Comparison of ENCODE assay signal across 9 mouse cellular contexts in genomic region chr4:95897236-95897874, GRCm38 (mm10).
DNase-seq lines count a peak whose midpoint lies in the region; ATAC-seq and TF ChIP-seq lines count a peak whose summit lies in the region.
"Had no signal": no experiment of that assay in that cellular context is flagged by ENCODE, and none has a peak within 500 bp of the region (broad histone marks: within the 10 kb centered on the region; RNA-seq: fewer than 3 reads in every experiment).

No protein-coding gene starts in this region.

- DNase-seq in 3T3-L1 (ENCODE audit: low read depth, low spot score) = peak; percentile 16
- peak; percentile 31 for DNase-seq in hindbrain, postnatal 0 days (ENCODE audit: low spot score)
- DNase-seq in lung, postnatal 10 days = peak; percentile 70
- no peak for DNase-seq in thymus, postnatal 0 days (ENCODE audit: low spot score)
- no peak for DNase-seq in cerebellum, adult 9-11 months
- DNase-seq: liver had no signal

- H3K4me2 ChIP-seq in forebrain, embryonic 13.5 days = no peak overlapping the region
- H3K4me2 ChIP-seq in forebrain, embryonic 12.5 days = no peak overlapping the region
- no peak overlapping the region for H3K4me2 ChIP-seq in hindbrain, postnatal 0 days (ENCODE audit: low read depth, low read length)

- H3K4me1 ChIP-seq in forebrain, embryonic 13.5 days = peaks cover 12% of the 10 kb centered on the region
- H3K4me1 ChIP-seq in forebrain, embryonic 12.5 days = peaks cover 3% of the 10 kb centered on the region; the same call in 1 of the 2 replicates
- H3K4me1 ChIP-seq in hindbrain, postnatal 0 days (ENCODE audit: insufficient read depth, low read length) = 0 out of 2 replicates have a peak, but pooled peaks cover 3% of the 10 kb centered on the region

- ATAC-seq in forebrain, embryonic 13.5 days = peak; percentile 75
- ATAC-seq in forebrain, embryonic 12.5 days (ENCODE audit: low FRiP score) = no peak
- no peak; the same call in 1 of the 2 replicates for ATAC-seq in hindbrain, postnatal 0 days
- ATAC-seq in activated CD4-positive, CD25-positive, alpha-beta regulatory T cell, adult 4 months = no peak

- H3K9ac ChIP-seq in forebrain, embryonic 13.5 days = no peak overlapping the region
- no peak overlapping the region for H3K9ac ChIP-seq in forebrain, embryonic 12.5 days
- H3K9ac ChIP-seq in hindbrain, postnatal 0 days (replicated peaks; ENCODE audit: low read length) = no peak overlapping the region

- 67% methylated on average over 7 of the region's 7 CpGs for WGBS in forebrain, embryonic 13.5 days
- 66% methylated on average over 7 of the region's 7 CpGs for WGBS in forebrain, embryonic 12.5 days
- WGBS in hindbrain, postnatal 0 days = 57% methylated on average over 7 of the region's 7 CpGs

- no peaks in the 10 kb centered on the region for H3K36me3 ChIP-seq in forebrain, embryonic 13.5 days (ENCODE audit: poor library complexity, severe bottlenecking)
- H3K36me3 ChIP-seq in forebrain, embryonic 12.5 days (replicated peaks) = no peaks in the 10 kb centered on the region
- no peaks in the 10 kb centered on the region for H3K36me3 ChIP-seq in hindbrain, postnatal 0 days (ENCODE audit: insufficient read depth, low read length)

- no peaks in the 10 kb centered on the region for H3K9me3 ChIP-seq in forebrain, embryonic 13.5 days (replicated peaks)
- no peaks in the 10 kb centered on the region for H3K9me3 ChIP-seq in forebrain, embryonic 12.5 days
- H3K9me3 ChIP-seq in hindbrain, postnatal 0 days (ENCODE audit: low read length) = no peaks in the 10 kb centered on the region

- H3K27me3 ChIP-seq in forebrain, embryonic 13.5 days = no peaks in the 10 kb centered on the region
- H3K27me3 ChIP-seq in forebrain, embryonic 12.5 days = no peaks in the 10 kb centered on the region
- no peaks in the 10 kb centered on the region for H3K27me3 ChIP-seq in hindbrain, postnatal 0 days (ENCODE audit: insufficient read depth, low read length)

- H3K4me3 ChIP-seq in forebrain, embryonic 13.5 days = no peak overlapping the region
- no peak overlapping the region for H3K4me3 ChIP-seq in forebrain, embryonic 12.5 days (replicated peaks)
- H3K4me3 ChIP-seq in hindbrain, postnatal 0 days (ENCODE audit: low read length) = no peak overlapping the region

- no peak overlapping the region for H3K27ac ChIP-seq in forebrain, embryonic 13.5 days
- no peak overlapping the region for H3K27ac ChIP-seq in forebrain, embryonic 12.5 days
- no peak overlapping the region for H3K27ac ChIP-seq in hindbrain, postnatal 0 days

- no peak for TF ChIP-seq CTCF in hindbrain, postnatal 0 days (IDR thresholded peaks at IDR 0.05; ENCODE audit: low read depth)

Comparison
In these comparisons a context has a peak if more than half of its experiments do, and no peak if none do; other contexts are left out.
1. DNase-seq: peak in 3T3-L1 (single experiment), hindbrain, postnatal 0 days (single experiment) and lung, postnatal 10 days (single experiment); none in thymus, postnatal 0 days (single experiment) and cerebellum, adult 9-11 months (single experiment).